Mouse (Mus musculus) liver, embryonic 15.5 days (tissue): ENCODE results near the gene Trabd2b. TPM values are rescaled to one million over a fixed set of nuclear protein-coding genes. Genes with fewer than 3 reads are reported as not detected.

Experiments used
- ATAC-seq: fragments of 200-750 bp; cut with Nextera tagmentation; 2 replicates; pipeline ENCODE4 v1.8.0; 2017; ENCODE audit warnings: moderate number of reproducible peaks, mild to moderate bottlenecking, moderate library complexity; ENCODE audit not compliant: insufficient read depth
- H3K27ac ChIP-seq: fragments of 300-500 bp; sonication (generic); replicated peaks from 2 replicates; pipeline ENCODE4 v1.5.1; 2015; ENCODE audit warnings: mild to moderate bottlenecking, inconsistent platforms
- H3K27me3 ChIP-seq: fragments of 300-500 bp; sonication (generic); 2 replicates; pipeline ENCODE4 v1.6.1; 2015; ENCODE audit warnings: mild to moderate bottlenecking, inconsistent platforms
- H3K36me3 ChIP-seq: fragments of 300-500 bp; sonication (generic); replicated peaks from 2 replicates; pipeline ENCODE4 v1.6.1; 2015; ENCODE audit warnings: moderate library complexity, mild to moderate bottlenecking, inconsistent platforms
- H3K4me1 ChIP-seq: fragments of 300-500 bp; sonication (generic); replicated peaks from 2 replicates; pipeline ENCODE4 v1.6.1; 2015; ENCODE audit warnings: inconsistent platforms
- H3K4me2 ChIP-seq: fragments of 300-500 bp; sonication (generic); 2 replicates; pipeline ENCODE4 v1.6.1; 2015; ENCODE audit warnings: moderate library complexity, mild to moderate bottlenecking, inconsistent platforms
- H3K4me3 ChIP-seq: fragments of 300-500 bp; sonication (generic); replicated peaks from 2 replicates; pipeline ENCODE4 v1.5.1; 2015; ENCODE audit warnings: mild to moderate bottlenecking, inconsistent platforms
- H3K9ac ChIP-seq: fragments of 300-500 bp; sonication (generic); 2 replicates; pipeline ENCODE4 v1.6.1; 2015; ENCODE audit warnings: moderate library complexity, mild to moderate bottlenecking, inconsistent platforms
- H3K9me3 ChIP-seq: fragments of 300-500 bp; sonication (generic); replicated peaks from 2 replicates; pipeline ENCODE4 v1.6.1; 2016; ENCODE audit warnings: inconsistent platforms
- WGBS: fragments of 180-500 bp; shearing (Covaris S2); methylation state at CpG from one replicate; pipeline ENCODE4 v1.1.7; 2015; ENCODE audit warnings: mixed read lengths; ENCODE audit not compliant: insufficient replicate concordance; 5-methylcytosine and 5-hydroxymethylcytosine counted together
- polyA plus RNA-seq: library from polyadenylated mRNA; unstranded; fragments of >200 nt; fragmentation: Nextera tagmentation; extraction: Ambion mirVana; gene quantifications from 2 replicates; pipeline ENCODE4 v1.2.1, GENCODE M21; 2015

Gene Trabd2b
- polyA plus RNA-seq, 1 experiment from 2014 or later, result 0.08 TPM

- Histone ChIP-seq H3K4me1 (no peaks in the 10 kb centered on the region), H3K4me3 (no peak overlapping the region), H3K36me3 (no peaks in the 10 kb centered on the region), H3K27me3 (no peaks in the 10 kb centered on the region), H3K27ac (no peak overlapping the region), H3K4me2 (no peak overlapping the region), H3K9ac (no peak overlapping the region), H3K9me3 (no peaks in the 10 kb centered on the region)
- no peak for ATAC-seq
- WGBS, result 52% methylated on average over 3 of the region's 3 CpGs
These were observed 33.8 kb upstream of the Trabd2b start for GRCm38 (mm10) chr4:114372699-114373098.

- Histone ChIP-seq H3K27ac (no peak overlapping the region), H3K9me3 (no peaks in the 10 kb centered on the region), H3K27me3 (no peaks in the 10 kb centered on the region), H3K9ac (no peak overlapping the region), H3K4me1 (no peaks in the 10 kb centered on the region), H3K4me2 (no peak overlapping the region), H3K36me3 (no peaks in the 10 kb centered on the region), H3K4me3 (no peak overlapping the region)
- WGBS, result 62% methylated on average over 1 of the region's 1 CpGs
- ATAC-seq, result no peak
These were observed 32.2 kb upstream of the Trabd2b start for GRCm38 (mm10) chr4:114374330-114374729.

GRCm38 (mm10) chr4:114377531-114377930 lies 29.0 kb upstream of the Trabd2b start:
- Histone ChIP-seq H3K9me3 (no peaks in the 10 kb centered on the region), H3K36me3 (no peaks in the 10 kb centered on the region), H3K27me3 (no peaks in the 10 kb centered on the region), H3K4me2 (no peak overlapping the region), H3K9ac (no peak overlapping the region), H3K4me3 (no peak overlapping the region), H3K4me1 (no peaks in the 10 kb centered on the region), H3K27ac (no peak overlapping the region)
- no peak for ATAC-seq
- 79% methylated on average over 11 of the region's 11 CpGs for WGBS

- Histone ChIP-seq H3K4me1 (no peaks in the 10 kb centered on the region), H3K27ac (no peak overlapping the region), H3K27me3 (no peaks in the 10 kb centered on the region), H3K4me2 (no peak overlapping the region), H3K36me3 (no peaks in the 10 kb centered on the region), H3K9ac (no peak overlapping the region), H3K4me3 (no peak overlapping the region), H3K9me3 (no peaks in the 10 kb centered on the region)
- 48% methylated on average over 7 of the region's 7 CpGs for WGBS
- ATAC-seq, result no peak
These were observed 28.0 kb upstream of the Trabd2b start for GRCm38 (mm10) chr4:114378512-114378911.

GRCm38 (mm10) chr4:114379416-114379956 lies 27.0 kb upstream of the Trabd2b start:
- Histone ChIP-seq H3K27ac (no peak overlapping the region), H3K4me2 (no peak overlapping the region), H3K4me1 (no peaks in the 10 kb centered on the region), H3K27me3 (no peaks in the 10 kb centered on the region), H3K4me3 (no peak overlapping the region), H3K36me3 (no peaks in the 10 kb centered on the region), H3K9ac (no peak overlapping the region), H3K9me3 (no peaks in the 10 kb centered on the region)
- ATAC-seq, result no peak
- WGBS, result 47% methylated on average over 4 of the region's 4 CpGs

- no peaks in the 10 kb centered on the region for H3K4me1 ChIP-seq
- H3K9ac ChIP-seq, result no peak overlapping the region
- H3K4me3 ChIP-seq, result no peak overlapping the region
- ATAC-seq, result no peak
- H3K36me3 ChIP-seq, result no peaks in the 10 kb centered on the region
- no peaks in the 10 kb centered on the region for H3K27me3 ChIP-seq
- no peak overlapping the region for H3K27ac ChIP-seq
- no peaks in the 10 kb centered on the region for H3K9me3 ChIP-seq
- H3K4me2 ChIP-seq, result no peak overlapping the region
- 26% methylated on average over 1 of the region's 1 CpGs for WGBS
These were observed 23.9 kb upstream of the Trabd2b start for GRCm38 (mm10) chr4:114382627-114383026.

GRCm38 (mm10) chr4:114385236-114385635 lies 21.3 kb upstream of the Trabd2b start:
- 67% methylated on average over 5 of the region's 5 CpGs for WGBS
- no peak overlapping the region for H3K27ac ChIP-seq
- H3K4me3 ChIP-seq, result no peak overlapping the region
- no peaks in the 10 kb centered on the region for H3K9me3 ChIP-seq
- no peaks in the 10 kb centered on the region for H3K27me3 ChIP-seq
- H3K4me1 ChIP-seq, result no peaks in the 10 kb centered on the region
- no peak overlapping the region for H3K4me2 ChIP-seq
- no peaks in the 10 kb centered on the region for H3K36me3 ChIP-seq
- ATAC-seq, result no peak
- no peak overlapping the region for H3K9ac ChIP-seq

- Histone ChIP-seq H3K9ac (no peak overlapping the region), H3K4me2 (no peak overlapping the region), H3K36me3 (no peaks in the 10 kb centered on the region), H3K4me1 (no peaks in the 10 kb centered on the region), H3K4me3 (no peak overlapping the region), H3K9me3 (no peaks in the 10 kb centered on the region), H3K27me3 (no peaks in the 10 kb centered on the region), H3K27ac (no peak overlapping the region)
- no peak for ATAC-seq
- 33% methylated on average over 2 of the region's 2 CpGs for WGBS
These were observed 20.1 kb upstream of the Trabd2b start for GRCm38 (mm10) chr4:114386395-114386811.

- Histone ChIP-seq H3K9me3 (no peaks in the 10 kb centered on the region), H3K9ac (no peak overlapping the region), H3K4me1 (no peaks in the 10 kb centered on the region), H3K36me3 (no peaks in the 10 kb centered on the region), H3K27me3 (no peaks in the 10 kb centered on the region), H3K4me2 (no peak overlapping the region), H3K4me3 (no peak overlapping the region), H3K27ac (no peak overlapping the region)
- WGBS, result 52% methylated on average over 2 of the region's 2 CpGs
- no peak for ATAC-seq
These were observed 18.9 kb upstream of the Trabd2b start for GRCm38 (mm10) chr4:114387527-114388135.

- Histone ChIP-seq H3K4me1 (no peaks in the 10 kb centered on the region), H3K9ac (no peak overlapping the region), H3K27me3 (no peaks in the 10 kb centered on the region), H3K9me3 (no peaks in the 10 kb centered on the region), H3K27ac (no peak overlapping the region), H3K4me3 (no peak overlapping the region), H3K4me2 (no peak overlapping the region), H3K36me3 (no peaks in the 10 kb centered on the region)
- no peak for ATAC-seq
- 53% methylated on average over 3 of the region's 3 CpGs for WGBS
These were observed 18.2 kb upstream of the Trabd2b start for GRCm38 (mm10) chr4:114388306-114388705.

- no peaks in the 10 kb centered on the region for H3K36me3 ChIP-seq
- H3K4me1 ChIP-seq, result no peaks in the 10 kb centered on the region
- no peak overlapping the region for H3K9ac ChIP-seq
- no peak for ATAC-seq
- H3K27ac ChIP-seq, result no peak overlapping the region
- H3K4me3 ChIP-seq, result no peak overlapping the region
- no peaks in the 10 kb centered on the region for H3K27me3 ChIP-seq
- H3K4me2 ChIP-seq, result no peak overlapping the region
- H3K9me3 ChIP-seq, result no peaks in the 10 kb centered on the region
These were observed 16.9 kb upstream of the Trabd2b start for GRCm38 (mm10) chr4:114389653-114390052.

- H3K4me3 ChIP-seq, result no peak overlapping the region
- no peaks in the 10 kb centered on the region for H3K4me1 ChIP-seq
- H3K9me3 ChIP-seq, result no peaks in the 10 kb centered on the region
- no peak overlapping the region for H3K4me2 ChIP-seq
- 0 out of 2 replicates have a peak, but pooled peaks cover 3% of the 10 kb centered on the region for H3K27me3 ChIP-seq
- ATAC-seq, result no peak
- no peak overlapping the region for H3K9ac ChIP-seq
- no peak overlapping the region for H3K27ac ChIP-seq
- no peaks in the 10 kb centered on the region for H3K36me3 ChIP-seq
These were observed 8.9 kb upstream of the Trabd2b start for GRCm38 (mm10) chr4:114397625-114398024.
